Mouse (Mus musculus) kidney, postnatal 25 days (tissue): ENCODE data around the gene Caprin2.

Experiments used
- DNase-seq, 2 experiments: peaks; one replicate each; pipeline ENCODE4 v3.0.0; 2021; ENCODE audit warnings: mixed read lengths in 2 of 2

Gene Caprin2

GRCm38 (mm10) chr6:148831728-148832121, 64.3 kb downstream of the Caprin2 start:
- DNase-seq = no peak

DNA sequence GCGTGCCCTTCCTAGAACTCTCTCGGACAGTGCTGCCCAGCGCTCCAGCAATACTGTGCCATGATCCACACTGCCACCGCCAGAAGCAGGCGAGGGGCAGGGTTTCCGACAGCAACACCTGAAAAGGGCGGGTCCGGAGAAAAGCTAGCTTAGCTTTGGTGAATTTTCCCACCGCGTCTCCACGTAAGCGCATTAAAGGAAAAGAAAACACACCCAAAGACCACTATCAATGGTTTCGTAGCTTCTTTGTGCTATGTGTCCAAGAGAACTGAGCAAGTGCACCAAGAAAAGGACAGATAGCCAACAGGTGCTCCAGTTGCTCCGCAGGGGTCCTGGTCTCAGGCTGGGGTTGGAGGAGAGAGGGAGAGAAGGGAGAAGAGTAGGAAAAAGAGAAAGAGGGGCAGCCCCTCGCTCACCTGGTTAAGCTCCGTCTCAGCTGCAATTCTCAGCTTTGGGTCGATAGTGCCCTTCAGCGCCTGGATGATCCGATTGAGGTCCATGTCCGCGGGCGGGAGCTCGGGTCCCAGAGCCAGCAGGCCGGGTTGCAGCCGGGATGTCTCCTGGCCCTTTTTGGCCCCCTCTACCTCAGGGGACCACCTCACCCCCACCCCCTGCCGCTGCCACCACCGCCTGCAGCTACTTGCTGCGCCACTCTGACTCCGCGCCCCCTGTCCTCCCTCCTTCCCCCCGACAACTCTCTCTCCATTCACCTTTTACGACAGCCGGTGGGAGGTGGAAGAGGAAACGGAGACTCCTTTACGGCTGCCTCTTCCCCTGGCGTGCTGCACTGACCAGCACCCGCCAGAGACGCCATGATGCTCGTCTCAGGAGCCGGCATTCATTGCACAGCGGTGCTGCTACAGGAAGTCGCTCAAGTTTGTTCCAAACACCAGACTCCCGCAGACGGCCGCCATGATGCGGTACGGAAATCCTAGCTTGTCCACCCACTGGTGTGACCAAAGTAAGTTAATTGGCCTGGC, 65.0 kb downstream of the Caprin2 start, which contains the start of gene Ipo8:
Gene Ipo8, minus strand, starts transcription at position 720 of the 980 bp plus-strand sequence.
- DNase-seq = peak; percentile 93 to 97

DNA sequence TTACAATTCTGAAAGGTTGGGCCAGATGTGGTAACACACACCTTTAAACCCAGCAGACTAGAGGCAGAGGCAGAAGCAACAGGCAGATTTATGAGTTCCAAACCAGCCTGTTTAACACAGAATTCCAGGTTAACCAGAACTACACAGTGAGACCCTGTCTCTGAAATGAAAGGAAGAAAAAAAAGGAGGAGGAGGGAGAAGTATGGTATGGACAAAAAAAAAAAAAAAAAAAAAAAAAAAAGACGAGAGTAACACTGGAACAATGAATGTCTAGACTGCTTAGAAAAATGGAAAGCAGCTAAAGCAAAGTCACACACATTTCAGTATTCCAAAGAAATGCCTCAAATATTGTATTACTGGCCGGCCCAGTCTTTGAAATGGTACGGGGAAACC, 65.7 kb downstream of the Caprin2 start:
- no peak for DNase-seq

DNA sequence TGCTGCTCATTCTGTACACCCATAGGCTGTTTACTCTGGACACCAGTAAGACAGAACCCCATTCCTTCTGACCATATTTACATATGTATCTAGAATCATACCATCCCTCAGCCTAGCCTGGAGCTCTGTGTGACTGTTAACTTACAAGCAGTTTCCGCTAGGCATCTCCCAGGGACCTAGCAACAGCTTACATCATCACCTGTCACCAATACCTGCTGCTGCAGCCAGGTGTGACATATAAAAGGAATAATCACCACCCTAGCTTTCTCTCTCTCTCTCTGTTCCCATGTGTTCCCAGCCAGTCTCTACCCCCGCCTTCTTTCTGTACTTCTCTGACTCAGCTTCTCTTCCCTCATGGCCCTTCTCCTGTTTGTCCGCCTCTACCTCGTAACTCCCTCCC, 69.9 kb downstream of the Caprin2 start:
- DNase-seq = peak in 1 of 2 experiments; percentile 14

DNA sequence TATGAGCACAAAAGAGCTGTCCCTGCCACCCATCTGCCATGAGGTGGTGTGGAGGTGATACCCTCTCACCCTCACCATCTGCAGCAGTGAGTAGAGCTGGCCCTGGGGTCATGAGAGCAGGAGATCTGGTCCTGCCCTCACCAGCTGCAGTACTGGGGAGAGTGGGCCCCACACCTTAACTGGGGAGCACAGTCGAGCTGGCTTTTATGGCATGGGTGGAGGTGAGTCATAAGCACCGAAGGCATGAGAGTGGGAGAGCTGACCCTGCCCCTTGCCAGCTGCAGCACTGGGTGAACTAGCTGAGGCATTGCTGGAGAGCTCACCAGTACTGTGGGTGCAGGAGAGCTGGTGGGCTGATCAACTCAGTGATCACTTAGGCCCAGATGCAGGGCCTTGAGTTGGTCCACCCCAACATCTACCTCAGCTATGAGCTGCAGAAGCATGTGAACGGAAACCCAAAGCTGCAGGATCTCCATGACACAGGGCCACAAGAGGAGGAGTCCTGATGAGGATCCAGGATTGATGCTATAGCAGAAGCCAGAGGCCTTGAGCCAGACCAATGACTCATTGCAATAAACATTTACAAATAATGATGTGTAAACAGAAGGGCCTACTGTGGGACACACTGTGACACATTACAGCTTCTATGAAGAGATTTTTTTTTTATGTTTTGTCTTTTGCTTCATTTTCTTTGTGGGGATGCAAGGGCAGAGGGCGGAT, 77.3 kb downstream of the Caprin2 start:
- no peak for DNase-seq

DNA sequence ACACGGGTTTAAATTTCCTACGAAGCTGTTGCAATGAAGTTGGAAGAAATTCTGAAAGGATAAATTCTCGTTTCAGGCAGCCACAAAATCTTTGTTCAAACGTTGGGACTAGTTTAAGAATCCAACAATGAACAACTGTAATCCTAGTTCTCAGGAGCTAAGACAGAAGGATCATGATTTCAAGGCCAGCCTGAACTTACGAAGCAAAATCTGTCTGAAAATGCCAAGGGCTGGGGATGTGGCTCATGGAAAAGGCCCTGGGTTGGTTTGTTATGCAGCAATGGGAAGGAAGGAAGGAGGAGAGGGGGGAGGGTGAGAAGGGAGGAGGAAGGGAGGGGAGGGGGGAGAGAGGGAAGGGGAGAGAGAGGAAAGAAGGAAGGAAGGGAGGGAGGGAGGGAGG, 79.3 kb downstream of the Caprin2 start:
- no peak for DNase-seq

- DNase-seq = no peak
These were observed 84.9 kb downstream of the Caprin2 start for GRCm38 (mm10) chr6:148811117-148811516.

GRCm38 (mm10) chr6:148799773-148800172, 96.3 kb downstream of the Caprin2 start:
- no peak for DNase-seq

DNA sequence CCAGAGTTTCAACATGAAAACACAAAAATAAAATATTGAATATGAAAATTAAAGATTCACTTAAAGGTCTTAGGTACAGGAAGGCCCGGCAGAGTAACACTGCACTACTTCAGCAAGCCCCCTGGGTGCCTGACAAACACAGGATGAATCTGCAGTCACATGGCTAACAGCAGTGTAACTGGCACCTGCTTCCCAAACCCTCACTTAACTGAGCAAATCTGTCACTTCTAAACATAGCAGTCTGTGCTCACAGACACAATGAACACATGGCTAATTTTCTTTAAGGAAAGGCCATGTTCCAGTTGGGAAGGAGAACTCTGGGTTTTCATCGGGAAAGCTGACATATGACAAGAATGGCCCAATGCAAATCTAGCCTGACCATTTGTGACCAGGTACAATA, 100.9 kb downstream of the Caprin2 start:
- DNase-seq = no peak
